Mouse (Mus musculus) left cerebral cortex, postnatal 36 days (tissue): ENCODE results near the gene Cmklr1. TPM values are rescaled to one million over a fixed set of nuclear protein-coding genes. Genes with fewer than 3 reads are reported as not detected.

ENCODE experiments used
- DNase-seq, 2 experiments: peaks; one replicate each; pipeline ENCODE4 v3.0.0; 2021 to 2022; ENCODE audit warnings: low spot score in 2 of 2, mixed read lengths in 1 of 2
- intact Hi-C: fragments of 180-260 bp; cut with DNase I; formaldehyde crosslinking; loops from one replicate; pipeline ENCODE4 v1.15.1; 2025
- total RNA-seq, 2 experiments: library from RNA; stranded (reverse); gene quantifications; 2 replicates each; pipeline ENCODE4 v1.2.3; 2021

Cmklr1 gene
- total RNA-seq, result 1 to 10 TPM; 2.8 to 7.7 TPM

- intact Hi-C loops, result loop anchor here (5.0 kb wide), 1 partner anchor 37 kb away; no protein-coding TSS in a partner anchor
Observed at GRCm38 (mm10) chr5:113650035-113650865, at the start of gene Cmklr1. TSS of gene Cmklr1 (minus strand) at chr5:113650426.

DNA sequence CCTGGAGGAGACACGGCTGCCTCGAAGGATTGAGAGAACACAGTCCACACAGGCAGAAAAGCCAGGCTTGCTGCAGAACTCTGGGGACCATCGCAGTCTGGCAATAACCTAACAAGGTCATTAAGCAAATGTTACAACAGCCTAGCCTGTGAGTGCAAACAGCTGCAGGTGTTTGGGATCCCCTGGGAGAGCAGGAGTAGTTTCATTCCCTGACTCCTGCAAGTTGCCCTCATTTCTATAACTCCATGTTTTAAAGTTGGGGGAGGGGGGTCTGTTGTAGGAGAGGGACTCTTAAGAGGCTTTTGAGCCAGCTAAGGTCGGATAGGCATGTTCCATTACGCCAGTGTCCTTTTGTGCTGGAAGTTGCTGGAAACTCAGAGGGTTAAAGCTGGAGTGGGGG is 44.2 kb upstream of the Cmklr1 start:
- DNase-seq, result no peak
- intact Hi-C loops, result no loop called here

More at GRCm38 (mm10) chr5:113650035-113650865, at the start of gene Cmklr1:
- no peak for DNase-seq

GRCm38 (mm10) chr5:113694000-113694399 is 43.8 kb upstream of the Cmklr1 start:
- intact Hi-C loops, result no loop called here
- no peak for DNase-seq

GRCm38 (mm10) chr5:113693196-113693755 is 43.0 kb upstream of the Cmklr1 start:
- intact Hi-C loops, result no loop called here
- DNase-seq, result no peak

- DNase-seq, result no peak
- intact Hi-C loops, result no loop called here
Observed at GRCm38 (mm10) chr5:113690866-113691265, 40.6 kb upstream of the Cmklr1 start.

DNA sequence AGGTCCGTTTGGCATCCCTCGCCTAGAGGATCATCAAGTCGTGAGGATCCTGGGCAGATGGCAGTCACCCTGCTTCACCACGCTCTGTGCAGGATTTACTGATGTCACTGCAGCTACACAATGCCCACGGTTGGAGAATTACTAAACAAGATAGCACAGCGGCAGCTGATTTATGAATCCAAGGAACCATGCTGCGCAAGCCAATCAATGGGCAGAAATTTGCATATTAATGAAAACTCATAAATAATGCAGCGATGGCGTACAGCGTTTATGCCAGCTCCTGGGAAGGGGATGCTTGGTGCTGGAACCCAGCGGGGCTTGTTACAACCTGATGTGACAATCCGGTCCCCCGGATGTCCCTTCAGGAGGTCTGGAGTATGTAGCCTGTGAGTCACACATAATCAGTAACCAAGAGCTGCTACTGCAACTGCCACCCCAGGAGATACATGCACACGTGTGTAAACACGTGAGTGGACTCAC is 39.9 kb upstream of the Cmklr1 start:
- DNase-seq, result no peak
- intact Hi-C loops, result no loop called here

DNA sequence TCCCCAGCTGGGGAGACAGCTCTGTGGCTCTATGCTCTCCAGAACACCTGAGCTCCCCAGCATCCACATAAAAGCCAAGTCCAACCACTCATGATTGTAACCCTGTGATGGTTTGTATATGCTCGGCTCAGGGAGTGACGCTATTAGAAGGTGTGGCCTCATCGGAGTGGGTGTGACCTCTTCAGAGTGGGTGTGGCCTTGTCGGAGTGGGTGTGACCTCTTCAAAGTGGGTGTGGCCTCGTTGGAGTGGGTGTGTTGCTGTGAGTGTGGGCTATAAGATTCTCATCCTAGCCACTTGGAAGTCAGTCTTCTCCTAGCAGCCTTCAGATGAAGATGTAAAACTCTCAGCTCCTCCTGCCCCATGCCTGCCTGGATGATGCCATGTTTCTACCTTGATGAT is 37.3 kb upstream of the Cmklr1 start:
- no peak for DNase-seq
- intact Hi-C loops, result loop anchor here (5.0 kb wide), 1 partner anchor 35 kb away; the partner anchor contains the start of gene Cmklr1

- intact Hi-C loops, result loop anchor here (5.0 kb wide), 1 partner anchor 33 kb away; the partner anchor contains the start of gene Cmklr1
- no peak for DNase-seq
Observed at GRCm38 (mm10) chr5:113685471-113685870, 35.2 kb upstream of the Cmklr1 start.

GRCm38 (mm10) chr5:113683246-113683645 is 33.0 kb upstream of the Cmklr1 start:
- intact Hi-C loops, result no loop called here

GRCm38 (mm10) chr5:113682472-113682871 is 32.2 kb upstream of the Cmklr1 start:
- intact Hi-C loops, result no loop called here
- no peak for DNase-seq

More at GRCm38 (mm10) chr5:113683246-113683645, 33.0 kb upstream of the Cmklr1 start:
- DNase-seq, result no peak

DNA sequence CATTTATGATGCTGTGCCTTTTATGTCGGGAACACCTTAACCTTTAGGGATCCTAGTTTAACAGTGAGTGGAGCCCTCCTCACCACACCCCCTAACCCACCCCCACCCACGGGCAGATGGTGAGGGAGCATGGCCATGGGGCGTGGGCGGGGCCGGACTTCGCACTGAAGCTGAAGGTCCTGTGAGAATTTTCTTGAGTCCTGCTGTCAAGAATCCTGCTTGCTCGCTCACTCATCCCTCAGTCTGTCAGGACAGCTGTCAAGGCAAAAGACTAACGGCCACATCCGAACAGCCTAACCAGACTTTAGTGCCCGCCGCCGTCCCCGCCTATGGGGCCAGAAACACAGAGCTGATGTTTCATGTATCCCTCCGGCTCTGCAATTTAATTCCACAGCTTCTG is 31.0 kb upstream of the Cmklr1 start:
- DNase-seq, result no peak

DNA sequence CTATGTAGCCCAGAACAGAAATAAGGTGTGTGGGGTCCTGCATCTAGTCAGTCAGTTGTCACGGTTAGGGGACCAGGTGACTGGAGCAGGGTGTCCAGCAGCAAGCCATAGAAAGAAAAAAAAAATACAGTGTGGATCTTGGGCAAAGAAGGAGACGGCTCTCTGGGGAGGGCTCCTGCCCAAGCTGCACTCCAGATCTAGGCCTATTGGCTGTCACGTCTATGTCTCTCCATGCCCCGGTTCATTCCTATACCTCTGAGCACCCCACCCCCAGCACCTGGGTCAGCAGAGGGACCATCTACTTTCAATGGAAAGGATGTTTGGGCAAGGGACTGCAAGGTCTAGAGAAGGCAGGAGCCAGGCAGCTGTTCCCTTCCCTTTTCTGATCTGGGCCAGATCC is 29.3 kb upstream of the Cmklr1 start:
- DNase-seq, result no peak
- intact Hi-C loops, result no loop called here

More for the DNA sequence above, 31.0 kb upstream of the Cmklr1 start:
- intact Hi-C loops, result no loop called here

- no peak for DNase-seq
- intact Hi-C loops, result no loop called here
Observed at GRCm38 (mm10) chr5:113678743-113679452, 28.7 kb upstream of the Cmklr1 start.

GRCm38 (mm10) chr5:113677541-113677940 is 27.3 kb upstream of the Cmklr1 start:
- DNase-seq, result no peak
- intact Hi-C loops, result no loop called here

DNA sequence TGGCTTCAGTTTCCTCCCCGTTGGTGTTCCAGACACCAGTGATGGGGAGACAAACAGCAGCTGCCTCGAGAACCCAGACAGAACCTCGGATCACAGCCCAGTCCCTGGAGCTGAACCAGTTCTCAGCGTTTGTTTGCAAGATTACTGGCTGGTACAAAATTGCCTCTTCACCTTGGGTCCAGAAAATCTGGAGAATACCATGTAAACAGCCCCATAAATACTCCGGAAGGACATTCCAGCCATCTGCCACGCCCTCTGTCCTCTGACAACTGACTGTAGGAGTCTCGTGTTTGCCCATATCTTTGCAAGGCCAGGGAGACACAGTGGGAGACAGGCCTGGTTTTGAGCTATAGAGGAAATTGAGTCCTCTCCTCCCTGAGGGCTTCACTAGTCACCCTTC is 24.6 kb upstream of the Cmklr1 start:
- intact Hi-C loops, result no loop called here
- DNase-seq, result no peak

- DNase-seq, result no peak
- intact Hi-C loops, result no loop called here
Observed at GRCm38 (mm10) chr5:113672456-113672855, 22.2 kb upstream of the Cmklr1 start.

- intact Hi-C loops, result no loop called here
- DNase-seq, result no peak
Observed at GRCm38 (mm10) chr5:113670597-113670996, 20.4 kb upstream of the Cmklr1 start.

DNA sequence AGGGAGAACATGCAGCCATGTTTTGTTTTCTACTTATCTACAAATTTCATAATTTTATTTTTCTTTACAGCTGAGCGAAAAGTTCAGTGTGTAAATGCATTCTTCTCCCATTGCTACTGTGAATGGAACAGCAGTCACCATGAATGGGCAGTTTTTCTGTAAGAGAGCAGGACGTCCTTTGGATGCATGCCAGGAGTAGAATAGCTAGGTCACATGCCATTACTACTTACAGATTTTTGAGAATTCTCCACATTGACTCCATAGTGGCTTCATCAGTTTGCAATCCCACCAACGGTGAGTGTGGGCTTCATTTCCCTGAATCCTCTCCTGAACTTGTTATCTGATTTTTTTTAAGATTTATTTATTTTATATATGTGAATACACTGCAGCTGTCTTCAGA is 19.9 kb upstream of the Cmklr1 start:
- intact Hi-C loops, result no loop called here
- DNase-seq, result no peak

GRCm38 (mm10) chr5:113664629-113665195 is 14.5 kb upstream of the Cmklr1 start:
- DNase-seq, result no peak
- intact Hi-C loops, result no loop called here

GRCm38 (mm10) chr5:113664127-113664526 is 13.9 kb upstream of the Cmklr1 start:
- DNase-seq, result no peak
- intact Hi-C loops, result no loop called here
